Mouse (Mus musculus) C2C12 (cell line): ENCODE measurements at regions not wholly inside any gene's neighbourhood (a gene's known extent, or its start where the extent isn't known, plus 50 kb on each side); places are given as distances from the start of the nearest gene placed in this dataset.

ENCODE experiments used
- CEBPB ChIP-seq: IDR thresholded peaks from one replicate; pipeline ENCODE4 v1.6.1; 2011; ENCODE audit warnings: low read depth, mild to moderate bottlenecking, control low read depth, moderate library complexity
- CTCF ChIP-seq: IDR thresholded peaks from one replicate; pipeline ENCODE4 v1.5.1; 2011; ENCODE audit not compliant: control insufficient read depth, insufficient read depth, insufficient read length
- MYOG ChIP-seq: IDR thresholded peaks from one replicate; pipeline ENCODE4 v1.6.1; 2011; ENCODE audit not compliant: control insufficient read depth, insufficient read length; ENCODE audit errors: extremely low read depth
- USF1 ChIP-seq: IDR thresholded peaks from one replicate; pipeline ENCODE4 v1.6.1; 2011; ENCODE audit warnings: low read depth, mild to moderate bottlenecking, control low read depth, moderate library complexity

GRCm38 (mm10) chr17:88197381-88197780 lies 132.3 kb upstream of the Fbxo11 start:
- TF ChIP-seq CTCF: no peak
- TF ChIP-seq CEBPB: no peak
- TF ChIP-seq USF1: no peak
- no peak for TF ChIP-seq MYOG
